Mouse (Mus musculus): Measurements from ENCODE around the gene Gm17416. TPM values are rescaled to one million over a fixed set of nuclear protein-coding genes. Genes with fewer than 3 reads are reported as not detected.

Gene Gm17416
- polyA plus RNA-seq, 1 experiment from 2014 or later, result 6.1 TPM

GRCm38 (mm10) chr2:152615563-152615962 is 46.4 kb downstream of the Gm17416 start:
- peak; percentile 97 for TF ChIP-seq CTCF (IDR thresholded peaks at IDR 0.05; ENCODE audit: low read depth)
- 6% methylated on average over 7 of the region's 7 CpGs for WGBS
- Histone ChIP-seq H3K4me1 (replicated peaks; ENCODE audit: insufficient read depth, low read length) (no peaks in the 10 kb centered on the region), H3K9me3 (replicated peaks; ENCODE audit: low read length) (no peaks in the 10 kb centered on the region), H3K4me3 (replicated peaks; ENCODE audit: low read depth, low read length) (no peak overlapping the region), H3K27me3 (ENCODE audit: insufficient read depth, low read length) (no peaks in the 10 kb centered on the region), H3K4me2 (ENCODE audit: low read length) (no peak overlapping the region), H3K36me3 (ENCODE audit: insufficient read depth, low read length) (no peaks in the 10 kb centered on the region), H3K27ac (no peak overlapping the region), H3K9ac (ENCODE audit: low read depth, low read length) (no peak overlapping the region)
- ATAC-seq (replicated peaks; ENCODE audit: low FRiP score, low read depth) (peak; percentile 69), DNase-seq (ENCODE audit: low spot score) (peak; percentile 96)

GRCm38 (mm10) chr2:152616470-152616869 is 47.3 kb downstream of the Gm17416 start:
- Histone ChIP-seq H3K36me3 (ENCODE audit: insufficient read depth, low read length) (no peaks in the 10 kb centered on the region), H3K4me1 (replicated peaks; ENCODE audit: insufficient read depth, low read length) (no peaks in the 10 kb centered on the region), H3K9me3 (replicated peaks; ENCODE audit: low read length) (no peaks in the 10 kb centered on the region), H3K4me2 (ENCODE audit: low read length) (no peak overlapping the region), H3K9ac (ENCODE audit: low read depth, low read length) (no peak overlapping the region), H3K27ac (no peak overlapping the region), H3K27me3 (ENCODE audit: insufficient read depth, low read length) (no peaks in the 10 kb centered on the region), H3K4me3 (replicated peaks; ENCODE audit: low read depth, low read length) (no peak overlapping the region)
- DNase-seq (ENCODE audit: low spot score) (no peak), ATAC-seq (replicated peaks; ENCODE audit: low FRiP score, low read depth) (no peak)
- TF ChIP-seq CTCF (IDR thresholded peaks at IDR 0.05; ENCODE audit: low read depth), result no peak
- 55% methylated on average over 6 of the region's 6 CpGs for WGBS

GRCm38 (mm10) chr2:152617374-152617773 is 48.2 kb downstream of the Gm17416 start:
- no peak overlapping the region for H3K27ac ChIP-seq
- H3K4me1 ChIP-seq (replicated peaks; ENCODE audit: insufficient read depth, low read length), result 0 out of 2 replicates have a peak, but pooled peaks cover 2% of the 10 kb centered on the region
- H3K9ac ChIP-seq (ENCODE audit: low read depth, low read length), result no peak overlapping the region
- H3K4me2 ChIP-seq (ENCODE audit: low read length), result no peak overlapping the region
- no peaks in the 10 kb centered on the region for H3K27me3 ChIP-seq (ENCODE audit: insufficient read depth, low read length)
- H3K4me3 ChIP-seq (replicated peaks; ENCODE audit: low read depth, low read length), result no peak overlapping the region
- TF ChIP-seq CTCF (IDR thresholded peaks at IDR 0.05; ENCODE audit: low read depth), result peak; percentile 66
- H3K9me3 ChIP-seq (replicated peaks; ENCODE audit: low read length), result no peaks in the 10 kb centered on the region
- no peaks in the 10 kb centered on the region for H3K36me3 ChIP-seq (ENCODE audit: insufficient read depth, low read length)
- ATAC-seq (replicated peaks; ENCODE audit: low FRiP score, low read depth) (no peak), DNase-seq (ENCODE audit: low spot score) (no peak)
- WGBS, result 69% methylated on average over 5 of the region's 5 CpGs

Other genes with a start within 250 kb of the Gm17416 start
- 67.6 and 68.4 TPM in 2 replicates for gene Rbck1, start 236.7 kb upstream of the Gm17416 start, polyA plus RNA-seq (2015; fragmentation: Nextera tagmentation; extraction: Ambion mirVana)
- gene Trib3, start 225.3 kb upstream of the Gm17416 start, polyA plus RNA-seq (2015; fragmentation: Nextera tagmentation; extraction: Ambion mirVana), result 0.79 and 1.1 TPM in 2 replicates
- 0.60 and 0.68 TPM in 2 replicates for gene Nrsn2, start 192.7 kb upstream of the Gm17416 start, polyA plus RNA-seq (2015; fragmentation: Nextera tagmentation; extraction: Ambion mirVana)
- gene Sox12, start 171.3 kb upstream of the Gm17416 start, polyA plus RNA-seq (2015; fragmentation: Nextera tagmentation; extraction: Ambion mirVana), result 8.2 and 9.2 TPM in 2 replicates
- gene Zcchc3, start 154.3 kb upstream of the Gm17416 start, polyA plus RNA-seq (2015; fragmentation: Nextera tagmentation; extraction: Ambion mirVana), result 28.3 and 31.0 TPM in 2 replicates
- 0.76 and 0.92 TPM in 2 replicates for gene 6820408C15Rik, start 153.8 kb upstream of the Gm17416 start, polyA plus RNA-seq (2015; fragmentation: Nextera tagmentation; extraction: Ambion mirVana)
- not detected in 2 replicates for gene Defb23, start 104.7 kb upstream of the Gm17416 start, polyA plus RNA-seq (2015; fragmentation: Nextera tagmentation; extraction: Ambion mirVana)
- gene Defb20, start 92.3 kb upstream of the Gm17416 start, polyA plus RNA-seq (2015; fragmentation: Nextera tagmentation; extraction: Ambion mirVana), result 0.17 TPM in 1 of 2 replicates, not detected in the other
- not detected in 2 replicates for gene Defb22, start 79.2 kb upstream of the Gm17416 start, polyA plus RNA-seq (2015; fragmentation: Nextera tagmentation; extraction: Ambion mirVana)
- gene Defb26, start 57.6 kb upstream of the Gm17416 start, polyA plus RNA-seq (2015; fragmentation: Nextera tagmentation; extraction: Ambion mirVana), result 0.27 TPM in 1 of 2 replicates, not detected in the other
- 1.1 and 1.8 TPM in 2 replicates for gene Defb28, start 51.1 kb upstream of the Gm17416 start, polyA plus RNA-seq (2015; fragmentation: Nextera tagmentation; extraction: Ambion mirVana)
- gene Defb29, start 29.2 kb upstream of the Gm17416 start, polyA plus RNA-seq (2015; fragmentation: Nextera tagmentation; extraction: Ambion mirVana), result 48.4 and 64.8 TPM in 2 replicates
- not detected in 2 replicates for gene Defb21, start 3.4 kb downstream of the Gm17416 start, polyA plus RNA-seq (2015; fragmentation: Nextera tagmentation; extraction: Ambion mirVana)
- gene Defb19, start 11.0 kb downstream of the Gm17416 start, polyA plus RNA-seq (2015; fragmentation: Nextera tagmentation; extraction: Ambion mirVana), result 120 and 136 TPM in 2 replicates
- not detected in 2 replicates for gene Defb45, start 30.1 kb downstream of the Gm17416 start, polyA plus RNA-seq (2015; fragmentation: Nextera tagmentation; extraction: Ambion mirVana)
- 2.1 and 3.6 TPM in 2 replicates for gene Defb36, start 35.0 kb downstream of the Gm17416 start, polyA plus RNA-seq (2015; fragmentation: Nextera tagmentation; extraction: Ambion mirVana)
- gene Defb25, start 53.7 kb downstream of the Gm17416 start, polyA plus RNA-seq (2015; fragmentation: Nextera tagmentation; extraction: Ambion mirVana), result 26.4 and 39.6 TPM in 2 replicates
- 48.3 and 55.1 TPM in 2 replicates for gene Rem1, start 57.6 kb downstream of the Gm17416 start, polyA plus RNA-seq (2015; fragmentation: Nextera tagmentation; extraction: Ambion mirVana)
- 160 and 162 TPM in 2 replicates for gene H13, start 100.1 kb downstream of the Gm17416 start, polyA plus RNA-seq (2015; fragmentation: Nextera tagmentation; extraction: Ambion mirVana)
- 33.9 and 36.6 TPM in 2 replicates for gene Mcts2, start 117.7 kb downstream of the Gm17416 start, polyA plus RNA-seq (2015; fragmentation: Nextera tagmentation; extraction: Ambion mirVana)
- gene Id1, start 166.9 kb downstream of the Gm17416 start, polyA plus RNA-seq (2015; fragmentation: Nextera tagmentation; extraction: Ambion mirVana), result 170 and 194 TPM in 2 replicates
- gene Cox4i2, start 184.8 kb downstream of the Gm17416 start, polyA plus RNA-seq (2015; fragmentation: Nextera tagmentation; extraction: Ambion mirVana), result 15.8 and 16.3 TPM in 2 replicates